Comparison of ENCODE assay signal across 18 mouse cellular contexts in genomic region chr6:148222686-148223085, GRCm38 (mm10).
"Had no signal": no experiment of that assay in that cellular context is flagged by ENCODE, and none has a peak within 500 bp of the region (broad histone marks: within the 10 kb centered on the region; RNA-seq: fewer than 3 reads in every experiment).

No protein-coding gene starts in this region.

- H3K4me3 ChIP-seq: lung, embryonic 15.5 days; megakaryocyte, embryonic 14.5 days; midbrain, embryonic 13.5 days; midbrain, embryonic 15.5 days; neural tube, embryonic 12.5 days; stomach, embryonic 15.5 days had no signal

- H3K27me3 ChIP-seq: lung, embryonic 15.5 days; megakaryocyte, embryonic 14.5 days; midbrain, embryonic 13.5 days; midbrain, embryonic 15.5 days; neural tube, embryonic 12.5 days; stomach, embryonic 15.5 days had no signal

- H3K36me3 ChIP-seq: lung, embryonic 15.5 days; midbrain, embryonic 13.5 days; midbrain, embryonic 15.5 days; neural tube, embryonic 12.5 days; stomach, embryonic 15.5 days had no signal

- ATAC-seq: liver, postnatal 0 days; lung, postnatal 0 days; midbrain, embryonic 13.5 days; midbrain, embryonic 15.5 days had no signal

- H3K4me1 ChIP-seq: lung, embryonic 15.5 days; midbrain, embryonic 13.5 days; midbrain, embryonic 15.5 days; neural tube, embryonic 12.5 days; stomach, embryonic 15.5 days had no signal

- DNase-seq: liver, postnatal 0 days; lung, adult 2 months; lung, postnatal 14 days; lung, postnatal 36 days; right cerebral cortex, postnatal 14 days; thymus, adult 2 months; thymus, postnatal 25 days; thymus, postnatal 4 days had no signal

- H3K4me2 ChIP-seq: lung, embryonic 15.5 days; midbrain, embryonic 11.5 days; midbrain, embryonic 13.5 days; midbrain, embryonic 15.5 days; neural tube, embryonic 12.5 days; stomach, embryonic 15.5 days had no signal

- H3K9me3 ChIP-seq: lung, embryonic 15.5 days; megakaryocyte, embryonic 14.5 days; midbrain, embryonic 13.5 days; midbrain, embryonic 15.5 days; neural tube, embryonic 12.5 days; stomach, embryonic 15.5 days had no signal

- H3K27ac ChIP-seq: lung, embryonic 15.5 days; macrophage; midbrain, embryonic 13.5 days; midbrain, embryonic 15.5 days; neural tube, embryonic 12.5 days; stomach, embryonic 15.5 days; stomach, postnatal 0 days had no signal

- H3K9ac ChIP-seq: liver, postnatal 0 days; lung, embryonic 15.5 days; midbrain, embryonic 13.5 days; midbrain, embryonic 15.5 days; neural tube, embryonic 12.5 days; stomach, embryonic 15.5 days had no signal
